10 mouse cellular contexts compared by ENCODE assay signal in genomic region chr9:100470936-100471604, GRCm38 (mm10). TPM values are rescaled to one million over a fixed set of nuclear protein-coding genes. Genes with fewer than 3 reads are reported as not detected.
DNase-seq lines count a peak whose midpoint lies in the region; ATAC-seq and TF ChIP-seq lines count a peak whose summit lies in the region.
"Had no signal": no experiment of that assay in that cellular context is flagged by ENCODE, and none has a peak within 500 bp of the region (broad histone marks: within the 10 kb centered on the region; RNA-seq: fewer than 3 reads in every experiment).

No protein-coding gene starts in this region.

- WGBS in heart, embryonic 12.5 days, result 55% methylated on average over 8 of the region's 8 CpGs

- H3K9me3 ChIP-seq in heart, embryonic 12.5 days (replicated peaks), result no peaks in the 10 kb centered on the region

- no peak for TF ChIP-seq CTCF in layer of hippocampus, adult 2 months (conservative IDR thresholded peaks at IDR 0.05)

- peaks cover 5% of the 10 kb centered on the region; the same call in 1 of the 2 replicates for H3K4me1 ChIP-seq in heart, embryonic 12.5 days (replicated peaks)
- peaks cover 37% of the 10 kb centered on the region for H3K4me1 ChIP-seq in brown adipose tissue, adult 24 weeks (ENCODE audit: control insufficient read depth, insufficient read depth, insufficient read length, low read length)

- DNase-seq in heart, adult 18-20 months, result peak; percentile 85 to 95
- DNase-seq in gastrocnemius, postnatal 25 days, result peak; percentile 93
- peak; percentile 37 to 53 for DNase-seq in kidney, postnatal 4 days
- DNase-seq in urinary bladder, postnatal 36 days (ENCODE audit: low spot score in 2 of 2), result peak; percentile 60 to 85
- DNase-seq in layer of hippocampus, adult 2 months (ENCODE audit: low spot score in 2 of 2), result no peak
- no peak for DNase-seq in spleen, postnatal 10 days (ENCODE audit: low spot score in 2 of 2)

- no peak for ATAC-seq in heart, embryonic 12.5 days (ENCODE audit: insufficient number of reproducible peaks, low FRiP score)

- no peak overlapping the region for H3K9ac ChIP-seq in heart, embryonic 12.5 days

- no peak overlapping the region for H3K27ac ChIP-seq in heart, embryonic 12.5 days (ENCODE audit: poor library complexity, severe bottlenecking)
- peak overlapping the region; percentile 70 for H3K27ac ChIP-seq in brown adipose tissue, adult 24 weeks (replicated peaks; ENCODE audit: low read depth, low read length)
- H3K27ac ChIP-seq in layer of hippocampus, adult 2 months, result no peak overlapping the region
- H3K27ac ChIP-seq: macrophage had no signal

- no peaks in the 10 kb centered on the region for H3K27me3 ChIP-seq in heart, embryonic 12.5 days (replicated peaks)
- H3K27me3 ChIP-seq: CH12.LX had no signal

- no peak overlapping the region for H3K4me3 ChIP-seq in heart, embryonic 12.5 days
- H3K4me3 ChIP-seq in brown adipose tissue, adult 24 weeks (ENCODE audit: insufficient read depth, low read depth, low read length), result no peak overlapping the region
- H3K4me3 ChIP-seq in layer of hippocampus, adult 2 months, result no peak overlapping the region

- no peak overlapping the region for H3K4me2 ChIP-seq in heart, embryonic 12.5 days

- no peaks in the 10 kb centered on the region for H3K36me3 ChIP-seq in heart, embryonic 12.5 days

RNA-seq across cellular contexts. Expression of gene Il20rb, which starts 15.5 kb away (rescaled TPM):
- total RNA-seq in heart, adult 18-20 months (2021), result 1 to 10 TPM in 1 of 2 experiments, under 1 TPM in 1; 0.47 to 1.2 TPM
- polyA plus RNA-seq in heart, embryonic 12.5 days (2016; fragmentation: Nextera tagmentation; extraction: Ambion mirVana), result 0.59 and 0.65 TPM in 2 replicates
- polyA plus RNA-seq in brown adipose tissue, adult 24 weeks (2012; ENCODE audit: insufficient read depth, insufficient read length, missing spikeins), result 1.3 TPM in 1 of 2 replicates, not detected in the other
- total RNA-seq in gastrocnemius, postnatal 25 days (2021), result 1 to 10 TPM; 1.3 to 1.7 TPM
- 1 to 10 TPM; 4.3 to 4.8 TPM for total RNA-seq in layer of hippocampus, adult 2 months (2021)

Comparison
In these comparisons a context has a peak if more than half of its experiments do, and no peak if none do; other contexts are left out.
1. DNase-seq: peak in heart, adult 18-20 months (2 of 2), gastrocnemius, postnatal 25 days (single experiment), kidney, postnatal 4 days (2 of 2) and urinary bladder, postnatal 36 days (2 of 2); none in layer of hippocampus, adult 2 months (0 of 2) and spleen, postnatal 10 days (0 of 2).